Mouse (Mus musculus): Measurements from ENCODE around the gene Cracr2b. TPM values are rescaled to one million over a fixed set of nuclear protein-coding genes. Genes with fewer than 3 reads are reported as not detected.

Gene Cracr2b
- polyA plus RNA-seq, 1 experiment from 2014 or later, result 12.7 TPM

GRCm38 (mm10) chr7:141428701-141429100 lies 32.2 kb upstream of the Cracr2b start:
- H3K9ac ChIP-seq, result peak overlapping the region; percentile 49; the same call in 1 of the 2 replicates
- H3K4me3 ChIP-seq, result peak overlapping the region; percentile 29
- 54% methylated on average over 5 of the region's 5 CpGs for WGBS
- peaks cover 36% of the 10 kb centered on the region for H3K36me3 ChIP-seq
- ATAC-seq (ENCODE audit: insufficient number of reproducible peaks, insufficient read depth, low FRiP score, low TSS enrichment, low read depth), result no peak
- no peaks in the 10 kb centered on the region for H3K27me3 ChIP-seq
- H3K9me3 ChIP-seq, result no peaks in the 10 kb centered on the region
- H3K4me1 ChIP-seq, result peaks cover 19% of the 10 kb centered on the region
- no peak overlapping the region for H3K27ac ChIP-seq
- peak overlapping the region; percentile 57 for H3K4me2 ChIP-seq

GRCm38 (mm10) chr7:141429310-141429709 lies 31.6 kb upstream of the Cracr2b start, which contains the start of gene Cend1:
Gene Cend1 (minus strand): TSS chr7:141429491.
- Histone ChIP-seq H3K36me3 (peaks cover 38% of the 10 kb centered on the region), H3K4me1 (peaks cover 25% of the 10 kb centered on the region), H3K27ac (no peak within 1 kb of the TSS), H3K27me3 (no peaks in the 10 kb centered on the region), H3K9me3 (no peaks in the 10 kb centered on the region), H3K4me3 (peak within 1 kb of the TSS; percentile 29), H3K4me2 (peak within 1 kb of the TSS; percentile 57), H3K9ac (peak within 1 kb of the TSS; percentile 49)
- no peak for ATAC-seq (ENCODE audit: insufficient number of reproducible peaks, insufficient read depth, low FRiP score, low TSS enrichment, low read depth)
- whole genome bisulfite sequencing, result 2% methylated on average over 19 of the region's 19 CpGs

GRCm38 (mm10) chr7:141429840-141430584 lies 30.9 kb upstream of the Cracr2b start:
- H3K4me2 ChIP-seq, result peak overlapping the region; percentile 57

GRCm38 (mm10) chr7:141430585-141431240 lies 30.2 kb upstream of the Cracr2b start:
- no peak overlapping the region for H3K9ac ChIP-seq
- H3K36me3 ChIP-seq, result peaks cover 38% of the 10 kb centered on the region
- WGBS, result 95% methylated on average over 9 of the region's 9 CpGs
- H3K27me3 ChIP-seq, result no peaks in the 10 kb centered on the region
- no peaks in the 10 kb centered on the region for H3K9me3 ChIP-seq
- no peak for ATAC-seq (ENCODE audit: insufficient number of reproducible peaks, insufficient read depth, low FRiP score, low TSS enrichment, low read depth)
- no peak overlapping the region for H3K4me2 ChIP-seq
- peaks cover 38% of the 10 kb centered on the region for H3K4me1 ChIP-seq
- no peak overlapping the region for H3K4me3 ChIP-seq
- no peak overlapping the region for H3K27ac ChIP-seq

More at GRCm38 (mm10) chr7:141429840-141430584, 30.9 kb upstream of the Cracr2b start:
- Histone ChIP-seq H3K9me3 (no peaks in the 10 kb centered on the region), H3K36me3 (peaks cover 38% of the 10 kb centered on the region), H3K4me1 (peaks cover 32% of the 10 kb centered on the region), H3K9ac (peak overlapping the region; percentile 49; the same call in 1 of the 2 replicates), H3K27me3 (no peaks in the 10 kb centered on the region), H3K27ac (no peak overlapping the region), H3K4me3 (peak overlapping the region; percentile 29; the same call in 1 of the 2 replicates)
- 68% methylated on average over 9 of the region's 9 CpGs for WGBS
- ATAC-seq (ENCODE audit: insufficient number of reproducible peaks, insufficient read depth, low FRiP score, low TSS enrichment, low read depth), result no peak

- no peaks in the 10 kb centered on the region for H3K9me3 ChIP-seq
- no peak overlapping the region for H3K4me2 ChIP-seq
- H3K9ac ChIP-seq, result no peak overlapping the region
- H3K36me3 ChIP-seq, result peaks cover 38% of the 10 kb centered on the region
- no peak overlapping the region for H3K27ac ChIP-seq
- WGBS, result 95% methylated on average over 19 of the region's 19 CpGs
- no peak for ATAC-seq (ENCODE audit: insufficient number of reproducible peaks, insufficient read depth, low FRiP score, low TSS enrichment, low read depth)
- H3K4me1 ChIP-seq, result peaks cover 47% of the 10 kb centered on the region
- H3K27me3 ChIP-seq, result no peaks in the 10 kb centered on the region
- H3K4me3 ChIP-seq, result no peak overlapping the region
Measured at GRCm38 (mm10) chr7:141431434-141432185, 29.3 kb upstream of the Cracr2b start.

GRCm38 (mm10) chr7:141432186-141432611 lies 28.7 kb upstream of the Cracr2b start:
- no peak overlapping the region for H3K4me3 ChIP-seq
- peaks cover 53% of the 10 kb centered on the region for H3K4me1 ChIP-seq
- no peaks in the 10 kb centered on the region for H3K9me3 ChIP-seq
- no peak overlapping the region for H3K27ac ChIP-seq
- H3K9ac ChIP-seq, result no peak overlapping the region
- no peak for ATAC-seq (ENCODE audit: insufficient number of reproducible peaks, insufficient read depth, low FRiP score, low TSS enrichment, low read depth)
- no peaks in the 10 kb centered on the region for H3K27me3 ChIP-seq
- 87% methylated on average over 8 of the region's 8 CpGs for WGBS
- H3K36me3 ChIP-seq, result peaks cover 38% of the 10 kb centered on the region
- H3K4me2 ChIP-seq, result no peak overlapping the region

- H3K36me3 ChIP-seq, result peaks cover 39% of the 10 kb centered on the region
- peaks cover 58% of the 10 kb centered on the region for H3K4me1 ChIP-seq
- ATAC-seq (ENCODE audit: insufficient number of reproducible peaks, insufficient read depth, low FRiP score, low TSS enrichment, low read depth), result no peak
- H3K27me3 ChIP-seq, result no peaks in the 10 kb centered on the region
- H3K4me3 ChIP-seq, result no peak overlapping the region
- no peak overlapping the region for H3K4me2 ChIP-seq
- WGBS, result 89% methylated on average over 6 of the region's 6 CpGs
- no peak overlapping the region for H3K27ac ChIP-seq
- H3K9me3 ChIP-seq, result no peaks in the 10 kb centered on the region
- H3K9ac ChIP-seq, result peak overlapping the region; percentile 46; the same call in 1 of the 2 replicates
Measured at GRCm38 (mm10) chr7:141432741-141433516, 28.0 kb upstream of the Cracr2b start.

- WGBS, result 76% methylated on average over 15 of the region's 15 CpGs
- H3K9ac ChIP-seq, result peak overlapping the region; percentile 77
- no peaks in the 10 kb centered on the region for H3K27me3 ChIP-seq
- H3K9me3 ChIP-seq, result no peaks in the 10 kb centered on the region
- H3K4me2 ChIP-seq, result peak overlapping the region; percentile 89
- H3K36me3 ChIP-seq, result peaks cover 47% of the 10 kb centered on the region
- H3K4me1 ChIP-seq, result peaks cover 57% of the 10 kb centered on the region
- no peak for ATAC-seq (ENCODE audit: insufficient number of reproducible peaks, insufficient read depth, low FRiP score, low TSS enrichment, low read depth)
- peak overlapping the region; percentile 55 for H3K27ac ChIP-seq
- peak overlapping the region; percentile 55 for H3K4me3 ChIP-seq
Measured at GRCm38 (mm10) chr7:141433517-141434400, 27.1 kb upstream of the Cracr2b start.

- Histone ChIP-seq H3K36me3 (peaks cover 54% of the 10 kb centered on the region), H3K27ac (peak overlapping the region; percentile 55), H3K4me2 (peak overlapping the region; percentile 89), H3K4me3 (peak overlapping the region; percentile 55), H3K27me3 (no peaks in the 10 kb centered on the region), H3K4me1 (peaks cover 50% of the 10 kb centered on the region), H3K9me3 (no peaks in the 10 kb centered on the region), H3K9ac (peak overlapping the region; percentile 77)
- ATAC-seq (ENCODE audit: insufficient number of reproducible peaks, insufficient read depth, low FRiP score, low TSS enrichment, low read depth), result no peak
- WGBS, result 11% methylated on average over 8 of the region's 8 CpGs
Measured at GRCm38 (mm10) chr7:141434464-141434863, 26.4 kb upstream of the Cracr2b start.

GRCm38 (mm10) chr7:141435129-141435855 lies 25.6 kb upstream of the Cracr2b start:
- H3K4me1 ChIP-seq, result peaks cover 46% of the 10 kb centered on the region
- H3K36me3 ChIP-seq, result peaks cover 59% of the 10 kb centered on the region
- 4% methylated on average over 17 of the region's 17 CpGs for WGBS
- no peaks in the 10 kb centered on the region for H3K27me3 ChIP-seq
- peak overlapping the region; percentile 77 for H3K9ac ChIP-seq
- no peak for ATAC-seq (ENCODE audit: insufficient number of reproducible peaks, insufficient read depth, low FRiP score, low TSS enrichment, low read depth)
- peak overlapping the region; percentile 89 for H3K4me2 ChIP-seq
- no peaks in the 10 kb centered on the region for H3K9me3 ChIP-seq
- peak overlapping the region; percentile 55 for H3K4me3 ChIP-seq
- peak overlapping the region; percentile 55 for H3K27ac ChIP-seq

Measured in embryonic facial prominence, embryonic 13.5 days (tissue).